Mouse (Mus musculus): ENCODE data around the gene Tle6.

The Tle6 gene

GRCm38 (mm10) chr10:81591846-81592245, 9.0 kb downstream of the Tle6 start:
- DNase-seq (ENCODE audit: low spot score) = no peak

GRCm38 (mm10) chr10:81588739-81589138, 12.1 kb downstream of the Tle6 start:
- no peak for DNase-seq (ENCODE audit: low spot score)

- DNase-seq (ENCODE audit: low spot score) = no peak
Measured at GRCm38 (mm10) chr10:81583347-81583746, 17.5 kb downstream of the Tle6 start.

GRCm38 (mm10) chr10:81580441-81581070, 20.3 kb downstream of the Tle6 start:
- DNase-seq (ENCODE audit: low spot score) = no peak

GRCm38 (mm10) chr10:81579967-81580366, 20.9 kb downstream of the Tle6 start:
- no peak for DNase-seq (ENCODE audit: low spot score)

GRCm38 (mm10) chr10:81575695-81576094, 25.2 kb downstream of the Tle6 start:
- no peak for DNase-seq (ENCODE audit: low spot score)

GRCm38 (mm10) chr10:81575208-81575631, 25.7 kb downstream of the Tle6 start:
- no peak for DNase-seq (ENCODE audit: low spot score)

- DNase-seq (ENCODE audit: low spot score) = no peak
Measured at GRCm38 (mm10) chr10:81574081-81575056, 26.5 kb downstream of the Tle6 start, which contains the start of gene Tle2. Gene Tle2 (plus strand): TSS chr10:81574561.

GRCm38 (mm10) chr10:81572975-81573374, 27.9 kb downstream of the Tle6 start:
- DNase-seq (ENCODE audit: low spot score) = no peak

- DNase-seq (ENCODE audit: low spot score) = no peak
Measured at GRCm38 (mm10) chr10:81572133-81572671, 28.7 kb downstream of the Tle6 start.

- peak; percentile 79 for DNase-seq (ENCODE audit: low spot score)
Measured at GRCm38 (mm10) chr10:81571501-81571876, 29.4 kb downstream of the Tle6 start.

- DNase-seq (ENCODE audit: low spot score) = peak; percentile 61
Measured at GRCm38 (mm10) chr10:81570831-81571500, 29.9 kb downstream of the Tle6 start.

GRCm38 (mm10) chr10:81570238-81570800, 30.6 kb downstream of the Tle6 start:
- no peak for DNase-seq (ENCODE audit: low spot score)

GRCm38 (mm10) chr10:81569507-81570237, 31.2 kb downstream of the Tle6 start:
- no peak for DNase-seq (ENCODE audit: low spot score)

- no peak for DNase-seq (ENCODE audit: low spot score)
Measured at GRCm38 (mm10) chr10:81568381-81569191, 32.3 kb downstream of the Tle6 start.

GRCm38 (mm10) chr10:81565257-81566228, 35.3 kb downstream of the Tle6 start:
- no peak for DNase-seq (ENCODE audit: low spot score)

GRCm38 (mm10) chr10:81564734-81565133, 36.1 kb downstream of the Tle6 start:
- DNase-seq (ENCODE audit: low spot score) = no peak

- DNase-seq (ENCODE audit: low spot score) = no peak
Measured at GRCm38 (mm10) chr10:81564216-81564615, 36.7 kb downstream of the Tle6 start.

GRCm38 (mm10) chr10:81563481-81563880, 37.4 kb downstream of the Tle6 start:
- no peak for DNase-seq (ENCODE audit: low spot score)

All from spleen, adult 12 weeks (tissue).